Mouse (Mus musculus): ENCODE measurements at regions not wholly inside any gene's neighbourhood (a gene's known extent, or its start where the extent isn't known, plus 50 kb on each side); places are given as distances from the start of the nearest gene placed in this dataset.

GRCm38 (mm10) chr10:17008683-17009082, 714.3 kb upstream of the Cited2 start:
- DNase-seq = no peak

- DNase-seq = no peak
These were observed 713.0 kb upstream of the Cited2 start for GRCm38 (mm10) chr10:17010047-17010446.

GRCm38 (mm10) chr10:17011876-17012275, 711.1 kb upstream of the Cited2 start:
- DNase-seq = no peak

GRCm38 (mm10) chr10:17012541-17012975, 710.5 kb upstream of the Cited2 start:
- no peak for DNase-seq

- no peak for DNase-seq
These were observed 708.2 kb upstream of the Cited2 start for GRCm38 (mm10) chr10:17014826-17015225.

GRCm38 (mm10) chr10:17016854-17017253, 706.2 kb upstream of the Cited2 start:
- no peak for DNase-seq

GRCm38 (mm10) chr10:17022216-17023158, 700.5 kb upstream of the Cited2 start:
- DNase-seq = no peak

- no peak for DNase-seq
These were observed 699.3 kb upstream of the Cited2 start for GRCm38 (mm10) chr10:17023571-17024293.

- DNase-seq = no peak
These were observed 698.7 kb upstream of the Cited2 start for GRCm38 (mm10) chr10:17024294-17024665.

GRCm38 (mm10) chr10:17034892-17035775, 687.9 kb upstream of the Cited2 start:
- no peak for DNase-seq

GRCm38 (mm10) chr10:17038259-17039043, 684.6 kb upstream of the Cited2 start:
- no peak for DNase-seq

GRCm38 (mm10) chr10:17042090-17042489, 680.9 kb upstream of the Cited2 start:
- no peak for DNase-seq

GRCm38 (mm10) chr10:17042973-17043372, 680.0 kb upstream of the Cited2 start:
- DNase-seq = no peak

- DNase-seq = no peak
These were observed 676.3 kb upstream of the Cited2 start for GRCm38 (mm10) chr10:17046765-17047164.

- DNase-seq = no peak
These were observed 650.1 kb upstream of the Cited2 start for GRCm38 (mm10) chr10:17072906-17073305.

- no peak for DNase-seq
These were observed 649.0 kb upstream of the Cited2 start for GRCm38 (mm10) chr10:17074013-17074401.

- DNase-seq = no peak
These were observed 648.5 kb upstream of the Cited2 start for GRCm38 (mm10) chr10:17074402-17075027.

- no peak for DNase-seq
These were observed 647.9 kb upstream of the Cited2 start for GRCm38 (mm10) chr10:17075147-17075546.

- DNase-seq = no peak
These were observed 647.4 kb upstream of the Cited2 start for GRCm38 (mm10) chr10:17075576-17075975.

GRCm38 (mm10) chr10:17076186-17076585, 646.8 kb upstream of the Cited2 start:
- no peak for DNase-seq

- no peak for DNase-seq
These were observed 645.4 kb upstream of the Cited2 start for GRCm38 (mm10) chr10:17077580-17077979.

Data from heart, postnatal 4 days (tissue).